ENCODE assay signal across 21 mouse cellular contexts in the genomic region with DNA sequence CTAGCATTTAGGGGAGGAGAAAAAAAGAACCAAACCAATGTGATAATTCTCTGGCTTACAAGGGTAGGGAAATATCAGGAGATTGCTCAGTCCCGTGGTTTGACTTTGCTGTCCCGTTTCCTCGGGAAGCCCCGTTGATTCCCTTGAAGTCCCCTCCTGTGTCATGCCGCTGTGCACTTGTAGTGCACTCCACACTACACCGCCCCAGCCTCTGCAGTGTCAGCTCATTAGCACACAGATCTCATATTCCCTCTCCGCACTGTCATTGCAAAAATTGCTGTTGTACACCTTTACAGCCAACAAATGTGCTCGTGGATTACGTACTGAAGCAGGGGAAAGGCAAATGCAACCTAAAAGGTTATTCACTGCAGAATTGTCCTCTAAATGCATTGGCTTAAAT. TPM values are rescaled to one million over a fixed set of nuclear protein-coding genes. Genes with fewer than 3 reads are reported as not detected.
DNase-seq lines count a peak whose midpoint lies in the region; ATAC-seq lines count a peak whose summit lies in the region.
"Had no signal": no experiment of that assay in that cellular context is flagged by ENCODE, and none has a peak within 500 bp of the region (broad histone marks: within the 10 kb centered on the region; RNA-seq: fewer than 3 reads in every experiment).

No protein-coding gene starts in this region.

- no peak overlapping the region for H3K4me3 ChIP-seq in hindbrain, embryonic 13.5 days
- no peak overlapping the region for H3K4me3 ChIP-seq in hindbrain, embryonic 11.5 days (ENCODE audit: low read depth, low read length)
- H3K4me3 ChIP-seq in midbrain, embryonic 13.5 days (replicated peaks), result no peak overlapping the region
- no peak overlapping the region for H3K4me3 ChIP-seq in midbrain, embryonic 10.5 days
- no peak overlapping the region for H3K4me3 ChIP-seq in midbrain, embryonic 15.5 days
- H3K4me3 ChIP-seq: heart, embryonic 12.5 days; lung, embryonic 15.5 days had no signal

- no peak overlapping the region for H3K27ac ChIP-seq in hindbrain, embryonic 13.5 days
- no peak overlapping the region for H3K27ac ChIP-seq in hindbrain, embryonic 11.5 days (ENCODE audit: low read depth, low read length)
- H3K27ac ChIP-seq in midbrain, embryonic 13.5 days, result no peak overlapping the region; the same call in 1 of the 2 replicates
- no peak overlapping the region for H3K27ac ChIP-seq in midbrain, embryonic 10.5 days (replicated peaks)
- H3K27ac ChIP-seq in midbrain, embryonic 15.5 days, result no peak overlapping the region
- H3K27ac ChIP-seq: liver, embryonic 14.5 days; lung, embryonic 15.5 days had no signal

- 49% methylated on average over 9 of the region's 9 CpGs for WGBS in hindbrain, embryonic 13.5 days
- 58% methylated on average over 9 of the region's 9 CpGs for WGBS in hindbrain, embryonic 11.5 days
- WGBS in midbrain, embryonic 13.5 days, result 38% methylated on average over 9 of the region's 9 CpGs
- 51% methylated on average over 9 of the region's 9 CpGs for WGBS in midbrain, embryonic 10.5 days
- 35% methylated on average over 9 of the region's 9 CpGs for WGBS in midbrain, embryonic 15.5 days

- H3K27me3 ChIP-seq in hindbrain, embryonic 13.5 days, result no peaks in the 10 kb centered on the region
- H3K27me3 ChIP-seq in hindbrain, embryonic 11.5 days (ENCODE audit: control insufficient read depth, insufficient read depth, low read length), result no peaks in the 10 kb centered on the region
- H3K27me3 ChIP-seq in midbrain, embryonic 13.5 days, result no peaks in the 10 kb centered on the region
- H3K27me3 ChIP-seq in midbrain, embryonic 10.5 days (ENCODE audit: low read depth, poor library complexity, severe bottlenecking), result peaks cover 57% of the 10 kb centered on the region
- no peaks in the 10 kb centered on the region for H3K27me3 ChIP-seq in midbrain, embryonic 15.5 days (replicated peaks)
- H3K27me3 ChIP-seq: lung, embryonic 15.5 days had no signal

- H3K4me1 ChIP-seq in hindbrain, embryonic 13.5 days (replicated peaks), result peaks cover 17% of the 10 kb centered on the region; the same call in 1 of the 2 replicates
- no peaks in the 10 kb centered on the region for H3K4me1 ChIP-seq in hindbrain, embryonic 11.5 days (replicated peaks; ENCODE audit: control insufficient read depth, insufficient read depth, low read length)
- peaks cover 14% of the 10 kb centered on the region; the same call in 1 of the 2 replicates for H3K4me1 ChIP-seq in midbrain, embryonic 13.5 days (replicated peaks)
- peaks cover 23% of the 10 kb centered on the region for H3K4me1 ChIP-seq in midbrain, embryonic 10.5 days
- H3K4me1 ChIP-seq in midbrain, embryonic 15.5 days, result no peaks in the 10 kb centered on the region; the same call in 1 of the 2 replicates
- H3K4me1 ChIP-seq: lung, embryonic 15.5 days had no signal

- peak overlapping the region; percentile 30; the same call in 1 of the 2 replicates for H3K4me2 ChIP-seq in hindbrain, embryonic 13.5 days
- no peak overlapping the region for H3K4me2 ChIP-seq in hindbrain, embryonic 11.5 days (replicated peaks; ENCODE audit: low read depth, low read length)
- H3K4me2 ChIP-seq in midbrain, embryonic 13.5 days (replicated peaks), result peak overlapping the region; percentile 25; the same call in 1 of the 2 replicates
- H3K4me2 ChIP-seq in midbrain, embryonic 15.5 days, result peak overlapping the region; percentile 32; the same call in 1 of the 2 replicates
- H3K4me2 ChIP-seq: heart, embryonic 12.5 days; lung, embryonic 15.5 days had no signal

- H3K9ac ChIP-seq in hindbrain, embryonic 13.5 days, result no peak overlapping the region
- H3K9ac ChIP-seq in hindbrain, embryonic 11.5 days (ENCODE audit: low read depth, low read length), result no peak overlapping the region
- no peak overlapping the region for H3K9ac ChIP-seq in midbrain, embryonic 13.5 days (replicated peaks)
- no peak overlapping the region for H3K9ac ChIP-seq in midbrain, embryonic 15.5 days
- H3K9ac ChIP-seq: heart, embryonic 12.5 days; liver, embryonic 14.5 days; lung, embryonic 15.5 days had no signal

- no peak for ATAC-seq in hindbrain, embryonic 13.5 days (ENCODE audit: low FRiP score)
- no peak for ATAC-seq in hindbrain, embryonic 11.5 days (ENCODE audit: low FRiP score)
- no peak for ATAC-seq in midbrain, embryonic 13.5 days
- ATAC-seq in midbrain, embryonic 15.5 days (replicated peaks), result peak; percentile 41; the same call in 1 of the 2 replicates
- ATAC-seq: inflammation-experienced regulatory T-cells, adult 6 months had no signal

- no peaks in the 10 kb centered on the region for H3K36me3 ChIP-seq in hindbrain, embryonic 13.5 days
- H3K36me3 ChIP-seq in hindbrain, embryonic 11.5 days (ENCODE audit: control insufficient read depth, insufficient read depth, low read length), result no peaks in the 10 kb centered on the region
- H3K36me3 ChIP-seq in midbrain, embryonic 13.5 days, result no peaks in the 10 kb centered on the region
- no peaks in the 10 kb centered on the region for H3K36me3 ChIP-seq in midbrain, embryonic 10.5 days
- no peaks in the 10 kb centered on the region for H3K36me3 ChIP-seq in midbrain, embryonic 15.5 days (replicated peaks)
- H3K36me3 ChIP-seq: heart, embryonic 12.5 days; lung, embryonic 15.5 days had no signal

- no peaks in the 10 kb centered on the region for H3K9me3 ChIP-seq in hindbrain, embryonic 13.5 days
- no peaks in the 10 kb centered on the region for H3K9me3 ChIP-seq in hindbrain, embryonic 11.5 days (ENCODE audit: control insufficient read depth, low read length)
- H3K9me3 ChIP-seq in midbrain, embryonic 13.5 days, result no peaks in the 10 kb centered on the region
- H3K9me3 ChIP-seq in midbrain, embryonic 10.5 days (replicated peaks), result no peaks in the 10 kb centered on the region
- no peaks in the 10 kb centered on the region for H3K9me3 ChIP-seq in midbrain, embryonic 15.5 days
- H3K9me3 ChIP-seq: heart, embryonic 12.5 days; lung, embryonic 15.5 days had no signal

- DNase-seq in hindbrain, embryonic 11.5 days (ENCODE audit: low spot score), result no peak
- DNase-seq in midbrain, embryonic 10.5 days (ENCODE audit: low spot score), result no peak
- DNase-seq in thymus, postnatal 10 days (ENCODE audit: low spot score in 2 of 2), result no peak
- no peak for DNase-seq in testis, postnatal 10 days (ENCODE audit: low spot score)
- DNase-seq: adrenal gland, postnatal 36 days; B cell, adult 2 months; cerebellum, adult 18-20 months; cerebellum, postnatal 36 days; heart, adult 11 months; heart, postnatal 14 days; kidney, adult 9 months; lung, postnatal 4 days; right cerebral cortex, postnatal 14 days; spleen, adult 18-20 months had no signal

RNA-seq across cellular contexts. Expression of a gene that starts 5.6 kb away (rescaled TPM):
- polyA plus RNA-seq in hindbrain, embryonic 13.5 days (2015; fragmentation: Nextera tagmentation; extraction: Ambion mirVana), result 13.3 and 13.4 TPM in 2 replicates
- polyA plus RNA-seq in hindbrain, embryonic 11.5 days (2014; fragmentation: Nextera tagmentation; extraction: Ambion mirVana), result 4.2 and 5.8 TPM in 2 replicates
- polyA plus RNA-seq in midbrain, embryonic 13.5 days (2015; fragmentation: Nextera tagmentation; extraction: Ambion mirVana), result 11.5 and 12.1 TPM in 2 replicates
- polyA plus RNA-seq in midbrain, embryonic 10.5 days (2016; fragmentation: Nextera tagmentation; extraction: Ambion mirVana), result 2.2 and 3.0 TPM in 2 replicates
- 17.8 and 22.2 TPM in 2 replicates for polyA plus RNA-seq in midbrain, embryonic 15.5 days (2015; fragmentation: Nextera tagmentation; extraction: Ambion mirVana)
- polyA plus RNA-seq: inflammation-experienced regulatory T-cells, adult 6 months had no signal
